Mouse (Mus musculus): ENCODE data around the gene Rrp12. TPM values are rescaled to one million over a fixed set of nuclear protein-coding genes. Genes with fewer than 3 reads are reported as not detected.

Rrp12 gene
- total RNA-seq, 1 experiment: 48.6 TPM

DNA sequence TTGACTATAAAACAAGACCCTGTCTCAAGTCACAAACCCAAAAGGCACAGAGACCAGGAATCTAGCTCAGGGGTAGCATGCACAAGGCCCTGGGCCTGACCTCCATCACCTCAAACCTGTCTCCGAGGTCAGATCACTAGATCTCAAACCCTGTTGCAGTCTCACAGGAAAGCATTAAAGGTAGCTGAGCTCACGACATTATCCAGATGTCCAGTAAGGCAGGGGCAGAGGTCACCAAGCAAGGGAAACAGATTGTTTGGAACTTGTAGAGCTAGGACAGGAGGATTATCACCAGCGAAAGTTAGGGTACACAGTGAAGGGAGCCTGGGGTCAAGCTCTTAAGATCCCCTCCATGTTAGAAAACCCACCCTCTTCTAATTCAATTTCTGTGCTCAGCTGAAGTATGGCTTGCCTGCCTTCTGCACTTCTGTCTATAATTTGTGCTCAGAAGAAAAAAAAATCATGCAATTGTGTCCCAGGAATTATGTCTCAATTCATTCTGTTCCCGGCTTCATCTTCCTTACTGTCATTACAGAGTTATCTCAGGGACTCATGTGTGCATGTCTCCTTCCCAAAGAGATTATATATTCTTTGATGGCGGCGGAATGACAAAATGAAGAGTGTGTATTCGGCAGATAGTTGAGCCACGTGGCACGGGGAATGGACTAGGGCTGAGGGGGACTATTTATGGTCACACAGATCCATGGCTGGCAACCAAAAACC, 58.6 kb downstream of the Rrp12 start:
- DNase-seq (ENCODE audit: low read depth, low spot score): no peak
- in situ Hi-C loops (cut with MboI; ENCODE audit: low sequenced_read_pairs in 2 of 2, unreplicated experiment in 2 of 2): no loop called here
- no peak overlapping the region for H3K4me3 ChIP-seq (ENCODE audit: insufficient read depth in 1 of 2, low read depth in 1 of 2, low read length in 2 of 2, poor library complexity in 1 of 2, severe bottlenecking in 1 of 2)
- no peak overlapping the region for H3K27ac ChIP-seq (ENCODE audit: insufficient read depth, low read depth, low read length, poor library complexity, severe bottlenecking)
- H3K4me1 ChIP-seq (ENCODE audit: control insufficient read depth in 2 of 2, insufficient read depth in 2 of 2, low read length in 2 of 2, poor library complexity in 1 of 2): peaks cover 0 to 2% of the 10 kb centered on the region in 2 experiments; a peak in 1 of 4 replicates
- H3K36me3 ChIP-seq (ENCODE audit: control insufficient read depth, insufficient read depth, low read length, poor library complexity, severe bottlenecking): no peaks in the 10 kb centered on the region
- no peak overlapping the region for H3K9ac ChIP-seq (ENCODE audit: insufficient read depth, low read depth, low read length, poor library complexity, severe bottlenecking)
- no peaks in the 10 kb centered on the region for H3K9me3 ChIP-seq (ENCODE audit: control insufficient read depth, insufficient read depth, low read depth, low read length)
- no peak for TF ChIP-seq MAFK (IDR thresholded peaks at IDR 0.05; ENCODE audit: insufficient read depth, low read depth, low read length)

DNA sequence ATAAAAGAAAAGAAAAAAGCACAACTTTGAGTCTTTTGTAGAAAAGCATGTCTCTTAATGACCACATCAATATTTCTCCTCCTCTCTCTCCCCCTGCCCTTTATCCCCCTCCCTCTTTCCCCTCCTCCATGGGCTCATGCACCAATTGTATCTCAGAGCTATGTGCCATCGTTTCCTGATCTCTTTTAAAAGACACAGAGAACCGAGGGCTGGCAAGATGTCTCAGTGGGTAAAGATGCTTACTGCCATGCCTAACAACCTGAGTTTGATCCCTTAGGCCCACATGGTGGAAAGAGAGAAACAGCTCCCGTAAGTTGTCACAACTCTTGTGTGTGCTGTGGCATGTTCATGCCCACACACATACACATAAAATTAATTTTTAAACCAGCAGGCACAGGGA, 59.3 kb downstream of the Rrp12 start:
- in situ Hi-C loops (cut with MboI; ENCODE audit: low sequenced_read_pairs in 2 of 2, unreplicated experiment in 2 of 2): no loop called here
- TF ChIP-seq ZC3H11A (IDR thresholded peaks at IDR 0.05; ENCODE audit: borderline replicate concordance, low read depth, low read length) (no peak), HCFC1 (IDR thresholded peaks at IDR 0.05; ENCODE audit: borderline replicate concordance, insufficient read depth, low read length) (no peak), MAFK (IDR thresholded peaks at IDR 0.05; ENCODE audit: insufficient read depth, low read depth, low read length) (no peak), ZNF384 (IDR thresholded peaks at IDR 0.05; ENCODE audit: low read depth, low read length) (no peak), CHD2 (IDR thresholded peaks at IDR 0.05; ENCODE audit: low read depth, low read length) (no peak)
- DNase-seq (ENCODE audit: low read depth, low spot score): no peak
- H3K9me3 ChIP-seq (ENCODE audit: control insufficient read depth, insufficient read depth, low read depth, low read length): no peaks in the 10 kb centered on the region
- H3K9ac ChIP-seq (ENCODE audit: insufficient read depth, low read depth, low read length, poor library complexity, severe bottlenecking): no peak overlapping the region
- H3K4me3 ChIP-seq (ENCODE audit: insufficient read depth in 1 of 2, low read depth in 1 of 2, low read length in 2 of 2, poor library complexity in 1 of 2, severe bottlenecking in 1 of 2): no peak overlapping the region
- H3K27ac ChIP-seq (ENCODE audit: insufficient read depth, low read depth, low read length, poor library complexity, severe bottlenecking): no peak overlapping the region
- no peaks in the 10 kb centered on the region for H3K36me3 ChIP-seq (ENCODE audit: control insufficient read depth, insufficient read depth, low read length, poor library complexity, severe bottlenecking)
- peaks cover 0 to 4% of the 10 kb centered on the region in 2 experiments; a peak in 1 of 4 replicates for H3K4me1 ChIP-seq (ENCODE audit: control insufficient read depth in 2 of 2, insufficient read depth in 2 of 2, low read length in 2 of 2, poor library complexity in 1 of 2)

DNA sequence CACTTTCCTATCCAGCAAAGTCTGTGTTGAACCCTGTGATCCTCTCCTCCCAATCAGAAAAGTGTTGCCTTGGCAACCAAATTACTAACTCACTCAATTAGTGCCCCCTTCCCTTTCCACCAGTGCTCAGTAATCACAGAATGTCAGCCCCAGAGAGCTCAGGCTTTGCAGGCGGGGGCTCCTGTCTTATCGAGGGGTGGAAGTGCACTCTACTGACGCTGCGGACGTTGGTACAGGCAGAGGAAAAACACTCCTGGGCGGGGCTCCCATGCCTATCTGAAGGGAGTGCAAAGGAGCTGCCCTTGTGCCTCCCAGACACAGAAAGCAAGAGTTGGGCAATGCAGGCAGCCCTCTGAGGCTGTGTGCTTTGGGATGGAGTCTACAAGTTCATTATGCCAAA, 60.2 kb downstream of the Rrp12 start:
- H3K9ac ChIP-seq (ENCODE audit: insufficient read depth, low read depth, low read length, poor library complexity, severe bottlenecking): no peak overlapping the region
- no peaks in the 10 kb centered on the region for H3K36me3 ChIP-seq (ENCODE audit: control insufficient read depth, insufficient read depth, low read length, poor library complexity, severe bottlenecking)
- no peak for DNase-seq (ENCODE audit: low read depth, low spot score)
- TF ChIP-seq ZNF384 (IDR thresholded peaks at IDR 0.05; ENCODE audit: low read depth, low read length) (no peak), HCFC1 (IDR thresholded peaks at IDR 0.05; ENCODE audit: borderline replicate concordance, insufficient read depth, low read length) (no peak), MAFK (IDR thresholded peaks at IDR 0.05; ENCODE audit: insufficient read depth, low read depth, low read length) (no peak), CHD2 (IDR thresholded peaks at IDR 0.05; ENCODE audit: low read depth, low read length) (no peak), ZC3H11A (IDR thresholded peaks at IDR 0.05; ENCODE audit: borderline replicate concordance, low read depth, low read length) (no peak)
- in situ Hi-C loops (cut with MboI; ENCODE audit: low sequenced_read_pairs in 2 of 2, unreplicated experiment in 2 of 2): no loop called here
- no peaks in the 10 kb centered on the region for H3K9me3 ChIP-seq (ENCODE audit: control insufficient read depth, insufficient read depth, low read depth, low read length)
- H3K4me1 ChIP-seq (ENCODE audit: control insufficient read depth in 2 of 2, insufficient read depth in 2 of 2, low read length in 2 of 2, poor library complexity in 1 of 2): peaks cover 0 to 6% of the 10 kb centered on the region in 2 experiments; a peak in 1 of 4 replicates
- no peak overlapping the region for H3K27ac ChIP-seq (ENCODE audit: insufficient read depth, low read depth, low read length, poor library complexity, severe bottlenecking)
- H3K4me3 ChIP-seq (ENCODE audit: insufficient read depth in 1 of 2, low read depth in 1 of 2, low read length in 2 of 2, poor library complexity in 1 of 2, severe bottlenecking in 1 of 2): no peak overlapping the region

DNA sequence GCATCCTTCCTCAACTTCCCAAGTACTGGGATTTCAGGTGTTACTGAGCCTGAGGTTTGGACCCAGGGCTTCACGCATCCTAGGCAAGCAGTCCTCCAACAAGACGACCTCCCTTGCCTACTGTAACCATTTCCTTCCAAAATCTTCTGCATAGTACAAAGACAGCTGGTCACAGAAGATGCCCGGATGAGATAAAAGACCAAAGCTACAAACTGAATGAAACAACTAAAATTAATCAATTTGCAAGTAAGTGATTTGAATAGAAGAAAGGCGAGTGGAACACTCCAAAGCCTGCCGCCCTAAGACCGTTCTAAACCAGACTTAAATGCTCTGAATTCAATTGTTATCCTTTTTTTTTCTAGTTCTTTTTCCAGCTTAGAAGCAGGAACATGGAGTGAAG, 60.6 kb downstream of the Rrp12 start:
- no peak for DNase-seq (ENCODE audit: low read depth, low spot score)
- in situ Hi-C loops (cut with MboI; ENCODE audit: low sequenced_read_pairs in 2 of 2, unreplicated experiment in 2 of 2): no loop called here
- Histone ChIP-seq H3K36me3 (ENCODE audit: control insufficient read depth, insufficient read depth, low read length, poor library complexity, severe bottlenecking) (no peaks in the 10 kb centered on the region), H3K9ac (ENCODE audit: insufficient read depth, low read depth, low read length, poor library complexity, severe bottlenecking) (no peak overlapping the region), H3K27ac (ENCODE audit: insufficient read depth, low read depth, low read length, poor library complexity, severe bottlenecking) (no peak overlapping the region), H3K4me3 (ENCODE audit: insufficient read depth in 1 of 2, low read depth in 1 of 2, low read length in 2 of 2, poor library complexity in 1 of 2, severe bottlenecking in 1 of 2) (no peak overlapping the region), H3K4me1 (ENCODE audit: control insufficient read depth in 2 of 2, insufficient read depth in 2 of 2, low read length in 2 of 2, poor library complexity in 1 of 2) (peaks cover 0 to 6% of the 10 kb centered on the region in 2 experiments; a peak in 1 of 4 replicates), H3K9me3 (ENCODE audit: control insufficient read depth, insufficient read depth, low read depth, low read length) (no peaks in the 10 kb centered on the region)
- no peak for TF ChIP-seq ZNF384 (IDR thresholded peaks at IDR 0.05; ENCODE audit: low read depth, low read length)
- no peak for TF ChIP-seq MAFK (IDR thresholded peaks at IDR 0.05; ENCODE audit: insufficient read depth, low read depth, low read length)
- no peak for TF ChIP-seq HCFC1 (IDR thresholded peaks at IDR 0.05; ENCODE audit: borderline replicate concordance, insufficient read depth, low read length)
- TF ChIP-seq CHD2 (IDR thresholded peaks at IDR 0.05; ENCODE audit: low read depth, low read length): no peak
- TF ChIP-seq ZC3H11A (IDR thresholded peaks at IDR 0.05; ENCODE audit: borderline replicate concordance, low read depth, low read length): no peak

Measured in ES-E14 (cell line).